Mouse (Mus musculus): Measurements from ENCODE around the gene Sumo3. TPM values are rescaled to one million over a fixed set of nuclear protein-coding genes. Genes with fewer than 3 reads are reported as not detected.

The Sumo3 gene
- 67.6 TPM for total RNA-seq (2023)

GRCm38 (mm10) chr10:77605908-77606826, at the start of gene Sumo3, which contains the start of gene Gm49325:
Gene Sumo3 (plus strand): TSS chr10:77606097.
Gene Gm49325 (plus strand): TSS chr10:77606197.

GRCm38 (mm10) chr10:77581408-77582284, 24.3 kb upstream of the Sumo3 start, which contains the start of gene Pttg1ip:
Gene Pttg1ip (plus strand): TSS chr10:77581720.

GRCm38 (mm10) chr10:77622055-77622988, 16.4 kb downstream of the Sumo3 start, which contains the start of gene Ube2g2:
Gene Ube2g2 (plus strand): TSS chr10:77622275.

Other genes starting within 250 kb of the Sumo3 start
- gene Adarb1, start 187.8 kb upstream of the Sumo3 start, total RNA-seq (2023) = 2.8 TPM
- 23.1 TPM for gene Fam207a, start 90.3 kb upstream of the Sumo3 start, total RNA-seq (2023)
- gene Itgb2, start 75.8 kb upstream of the Sumo3 start, total RNA-seq (2023) = 225 TPM
- gene Pttg1ip, start 24.4 kb upstream of the Sumo3 start, total RNA-seq (2023) = 100 TPM
- gene Gm49325, start 100 bp downstream of the Sumo3 start, total RNA-seq (2023) = not detected
- gene Ube2g2, start 16.2 kb downstream of the Sumo3 start, total RNA-seq (2023) = 34.7 TPM
- gene Tspear, start 80.5 kb downstream of the Sumo3 start, total RNA-seq (2023) = 0.64 TPM
- not detected for gene Gm19402, start 84.7 kb downstream of the Sumo3 start, total RNA-seq (2023)
- gene Gm9508, start 91.1 kb downstream of the Sumo3 start, total RNA-seq (2023) = not detected
- gene Gm10272, start 100.5 kb downstream of the Sumo3 start, total RNA-seq (2023) = not detected
- gene Gm10024, start 105.4 kb downstream of the Sumo3 start, total RNA-seq (2023) = not detected
- gene Gm10142, start 109.7 kb downstream of the Sumo3 start, total RNA-seq (2023) = not detected
- not detected for gene Krtap12-1, start 114.5 kb downstream of the Sumo3 start, total RNA-seq (2023)
- gene Gm10100, start 120.4 kb downstream of the Sumo3 start, total RNA-seq (2023) = not detected
- not detected for gene Gm18596, start 136.5 kb downstream of the Sumo3 start, total RNA-seq (2023)
- not detected for gene Gm9736, start 145.3 kb downstream of the Sumo3 start, total RNA-seq (2023)
- gene Gm3233, start 153.6 kb downstream of the Sumo3 start, total RNA-seq (2023) = not detected
- not detected for gene Gm3238, start 165.2 kb downstream of the Sumo3 start, total RNA-seq (2023)
- not detected for gene Gm7138, start 170.8 kb downstream of the Sumo3 start, total RNA-seq (2023)
- not detected for gene Gm3250, start 176.4 kb downstream of the Sumo3 start, total RNA-seq (2023)
- gene Gm7137, start 182.1 kb downstream of the Sumo3 start, total RNA-seq (2023) = not detected
- not detected for gene Gm9639, start 189.0 kb downstream of the Sumo3 start, total RNA-seq (2023)
- gene Gm19668, start 193.0 kb downstream of the Sumo3 start, total RNA-seq (2023) = not detected
- not detected for gene Gm9507, start 205.7 kb downstream of the Sumo3 start, total RNA-seq (2023)
- not detected for gene Gm2696, start 208.6 kb downstream of the Sumo3 start, total RNA-seq (2023)
- not detected for gene Krtap10-4, start 221.0 kb downstream of the Sumo3 start, total RNA-seq (2023)
- gene Krtap10-10, start 229.8 kb downstream of the Sumo3 start, total RNA-seq (2023) = not detected
- gene Gm36176, start 240.7 kb downstream of the Sumo3 start, total RNA-seq (2023) = not detected
- gene Gm10318, start 246.8 kb downstream of the Sumo3 start, total RNA-seq (2023) = not detected

Measured in CD4-positive naive resting alpha-beta T cell, adult 76 days (primary cell).